Mouse (Mus musculus) megakaryocyte, embryonic 14.5 days (primary cell): ENCODE measurements around the gene Gm27235.

Experiments
- FLI1 ChIP-seq: IDR thresholded peaks from 2 replicates; pipeline ENCODE4 v1.6.1; 2012; ENCODE audit warnings: low read length, inconsistent platforms, mixed read lengths
- GATA1 ChIP-seq: IDR thresholded peaks from 3 replicates; pipeline ENCODE4 v1.6.1; 2012; ENCODE audit warnings: mixed read lengths, low read length, inconsistent platforms, borderline replicate concordance

GRCm38 (mm10) chr9:35778009-35778408 is 11.9 kb downstream of the Gm27235 start, which contains the start of gene Gm17727:
- TF ChIP-seq GATA1, result no peak
- TF ChIP-seq FLI1, result no peak
